Mouse (Mus musculus) liver, embryonic 13.5 days (tissue): ENCODE measurements around the gene Rufy2. TPM values are rescaled to one million over a fixed set of nuclear protein-coding genes. Genes with fewer than 3 reads are reported as not detected.

Experiments used
- ATAC-seq: fragments of 200-750 bp; cut with Nextera tagmentation; 2 replicates; pipeline ENCODE4 v1.8.0; 2017; ENCODE audit warnings: low read depth, mild to moderate bottlenecking, moderate number of reproducible peaks, moderate library complexity
- DNase-seq: peaks from one replicate; pipeline ENCODE4 v3.0.0; 2022
- H3K27ac ChIP-seq: fragments of 300-500 bp; sonication (generic); 2 replicates; pipeline ENCODE4 v1.5.1; 2015; ENCODE audit warnings: moderate library complexity, mild to moderate bottlenecking, inconsistent platforms
- H3K27me3 ChIP-seq: fragments of 300-500 bp; sonication (generic); 2 replicates; pipeline ENCODE4 v1.6.1; 2015; ENCODE audit warnings: mild to moderate bottlenecking, inconsistent platforms
- H3K36me3 ChIP-seq: fragments of 300-500 bp; sonication (generic); 2 replicates; pipeline ENCODE4 v1.6.1; 2015; ENCODE audit warnings: mild to moderate bottlenecking, inconsistent platforms
- H3K4me1 ChIP-seq: fragments of 300-500 bp; sonication (generic); replicated peaks from 2 replicates; pipeline ENCODE4 v1.6.1; 2015; ENCODE audit warnings: inconsistent platforms
- H3K4me2 ChIP-seq: fragments of 300-500 bp; sonication (generic); 2 replicates; pipeline ENCODE4 v1.6.1; 2015; ENCODE audit warnings: inconsistent platforms, mild to moderate bottlenecking, moderate library complexity
- H3K4me3 ChIP-seq: fragments of 300-500 bp; sonication (generic); replicated peaks from 2 replicates; pipeline ENCODE4 v1.5.1; 2015; ENCODE audit warnings: mild to moderate bottlenecking, inconsistent platforms
- H3K9ac ChIP-seq: fragments of 300-500 bp; sonication (generic); 2 replicates; pipeline ENCODE4 v1.6.1; 2015; ENCODE audit warnings: mild to moderate bottlenecking, inconsistent platforms
- H3K9me3 ChIP-seq: fragments of 300-500 bp; sonication (generic); replicated peaks from 2 replicates; pipeline ENCODE4 v1.6.1; 2016; ENCODE audit warnings: inconsistent platforms
- WGBS: fragments of 180-500 bp; shearing (Covaris S2); methylation state at CpG from one replicate; pipeline ENCODE4 v1.1.7; 2015; ENCODE audit not compliant: insufficient replicate concordance; 5-methylcytosine and 5-hydroxymethylcytosine counted together
- polyA plus RNA-seq: library from polyadenylated mRNA; unstranded; fragments of >200 nt; fragmentation: Nextera tagmentation; extraction: Ambion mirVana; gene quantifications from 2 replicates; pipeline ENCODE4 v1.2.1, GENCODE M21; 2015

The Rufy2 gene
- 2.7 and 3.0 TPM in 2 replicates for polyA plus RNA-seq

DNA sequence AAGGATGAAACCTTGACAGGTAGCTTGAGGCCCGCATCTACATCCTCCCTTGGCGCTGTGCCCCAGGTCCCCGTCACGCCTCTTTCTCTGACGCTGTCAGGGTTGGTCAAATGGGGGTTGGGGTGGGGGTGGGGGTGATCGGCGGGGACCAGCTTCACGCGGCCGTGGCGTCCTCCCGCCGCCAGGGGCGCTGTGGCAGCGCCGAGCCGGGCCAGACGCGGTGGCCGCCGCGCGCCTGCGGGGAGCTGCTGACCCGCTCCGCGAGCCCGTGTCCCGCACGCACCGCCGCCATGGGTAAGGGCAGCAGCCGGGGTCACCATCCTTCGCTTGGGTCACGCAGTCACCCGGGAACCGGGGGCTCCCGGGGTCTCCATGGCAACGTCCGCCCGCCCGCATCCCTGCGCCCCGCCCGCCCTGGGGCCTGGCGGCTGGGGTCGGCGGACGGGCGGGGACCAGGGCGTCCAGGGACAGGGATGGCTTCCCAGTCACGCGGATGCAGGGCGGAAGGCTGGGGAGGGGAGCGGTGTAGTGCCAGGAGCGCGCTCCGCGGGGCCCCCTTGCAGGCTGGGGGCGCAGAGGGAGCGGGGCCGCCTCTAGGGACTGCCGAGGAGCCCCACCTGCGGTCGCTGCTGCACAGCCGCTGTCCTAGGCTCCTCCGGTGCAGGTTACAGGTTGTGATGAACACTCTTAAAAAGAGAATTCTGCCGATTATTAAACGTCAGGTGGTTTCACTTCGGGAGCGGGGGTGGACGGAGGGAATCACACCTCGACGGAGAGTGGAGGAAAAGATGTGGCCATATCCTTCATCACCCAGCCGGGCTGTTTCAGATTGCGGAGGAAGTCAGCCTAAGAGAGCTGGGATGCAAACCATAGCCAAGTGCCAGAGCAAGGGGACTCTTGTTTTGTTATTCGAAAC lies at the start of gene Rufy2:
Gene Rufy2, plus strand, starts transcription at position 185 of the 916 bp plus-strand sequence.
- peak; percentile 59 for DNase-seq
- under 1% methylated on average over 77 of the region's 77 CpGs for WGBS
- H3K4me2 ChIP-seq, result peak within 1 kb of the TSS; percentile 98
- H3K27me3 ChIP-seq, result no peaks in the 10 kb centered on the region
- peaks cover 9% of the 10 kb centered on the region for H3K36me3 ChIP-seq
- no peak within 1 kb of the TSS for H3K27ac ChIP-seq
- ATAC-seq, result peak; percentile 75
- no peaks in the 10 kb centered on the region for H3K9me3 ChIP-seq
- peak within 1 kb of the TSS; percentile 86 for H3K4me3 ChIP-seq
- peak within 1 kb of the TSS; percentile 84 for H3K9ac ChIP-seq
- peaks cover 17% of the 10 kb centered on the region for H3K4me1 ChIP-seq

DNA sequence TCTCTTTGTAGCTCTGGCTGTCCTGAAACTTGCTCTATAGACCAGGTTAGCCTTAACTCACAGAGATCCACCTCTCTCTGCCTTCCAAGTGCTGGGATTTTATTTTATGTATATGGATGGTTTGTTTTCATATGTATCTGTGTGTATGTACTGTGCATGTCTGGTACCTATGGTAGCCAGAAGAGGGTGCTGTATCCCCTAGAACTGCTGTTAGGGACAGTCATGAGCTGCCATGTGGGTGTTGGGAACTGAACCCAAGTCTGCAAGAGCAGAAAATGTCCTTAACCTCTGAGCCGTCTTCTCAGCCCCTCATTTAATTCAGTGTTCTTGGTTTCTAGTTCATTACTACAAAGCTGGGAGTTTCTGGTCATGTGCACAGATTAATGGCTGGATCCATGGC lies 47.6 kb upstream of the Rufy2 start:
- WGBS, result 81% methylated on average over 1 of the region's 1 CpGs
- Histone ChIP-seq H3K9ac (no peak overlapping the region), H3K4me1 (no peaks in the 10 kb centered on the region), H3K27me3 (no peaks in the 10 kb centered on the region), H3K27ac (no peak overlapping the region), H3K36me3 (peaks cover 50% of the 10 kb centered on the region), H3K4me2 (no peak overlapping the region), H3K9me3 (no peaks in the 10 kb centered on the region), H3K4me3 (no peak overlapping the region)
- ATAC-seq (no peak), DNase-seq (no peak)

DNA sequence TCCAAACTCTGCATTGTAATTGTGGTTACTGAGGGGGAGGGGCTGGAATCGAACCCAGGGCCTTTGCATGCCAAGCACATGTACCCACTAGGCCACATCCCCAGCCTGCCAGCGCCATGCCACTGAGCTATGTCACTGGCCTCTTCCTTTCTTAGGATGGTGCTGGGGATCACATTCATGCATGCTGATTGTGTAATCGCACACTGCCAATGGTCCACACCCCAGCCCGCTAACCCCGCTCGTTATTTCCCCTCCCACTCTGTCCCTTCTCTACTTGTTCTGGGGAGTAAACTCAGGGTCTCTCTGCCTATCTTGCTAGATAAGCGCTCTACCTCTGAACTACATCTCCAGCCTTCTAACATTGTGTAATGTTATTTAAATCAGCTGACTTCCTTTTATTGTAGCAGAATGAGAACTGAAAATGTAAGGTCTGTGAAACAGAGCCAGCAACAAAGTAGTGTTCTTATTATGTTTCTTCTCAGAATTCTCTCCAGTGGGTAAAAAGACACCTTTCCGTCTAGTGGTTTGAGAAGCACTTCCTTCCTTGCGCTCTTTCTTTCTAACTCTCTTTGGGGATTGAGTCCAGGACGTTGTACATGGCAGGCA lies 34.9 kb upstream of the Rufy2 start:
- 40% methylated on average over 10 of the region's 10 CpGs for WGBS
- ATAC-seq (peak; percentile 86), DNase-seq (peak; percentile 62)
- Histone ChIP-seq H3K27ac (peak overlapping the region; percentile 88), H3K9ac (peak overlapping the region; percentile 30), H3K4me3 (no peak overlapping the region), H3K27me3 (no peaks in the 10 kb centered on the region), H3K9me3 (no peaks in the 10 kb centered on the region), H3K4me2 (peak overlapping the region; percentile 46), H3K36me3 (peaks cover 38% of the 10 kb centered on the region), H3K4me1 (peaks cover 43% of the 10 kb centered on the region)

DNA sequence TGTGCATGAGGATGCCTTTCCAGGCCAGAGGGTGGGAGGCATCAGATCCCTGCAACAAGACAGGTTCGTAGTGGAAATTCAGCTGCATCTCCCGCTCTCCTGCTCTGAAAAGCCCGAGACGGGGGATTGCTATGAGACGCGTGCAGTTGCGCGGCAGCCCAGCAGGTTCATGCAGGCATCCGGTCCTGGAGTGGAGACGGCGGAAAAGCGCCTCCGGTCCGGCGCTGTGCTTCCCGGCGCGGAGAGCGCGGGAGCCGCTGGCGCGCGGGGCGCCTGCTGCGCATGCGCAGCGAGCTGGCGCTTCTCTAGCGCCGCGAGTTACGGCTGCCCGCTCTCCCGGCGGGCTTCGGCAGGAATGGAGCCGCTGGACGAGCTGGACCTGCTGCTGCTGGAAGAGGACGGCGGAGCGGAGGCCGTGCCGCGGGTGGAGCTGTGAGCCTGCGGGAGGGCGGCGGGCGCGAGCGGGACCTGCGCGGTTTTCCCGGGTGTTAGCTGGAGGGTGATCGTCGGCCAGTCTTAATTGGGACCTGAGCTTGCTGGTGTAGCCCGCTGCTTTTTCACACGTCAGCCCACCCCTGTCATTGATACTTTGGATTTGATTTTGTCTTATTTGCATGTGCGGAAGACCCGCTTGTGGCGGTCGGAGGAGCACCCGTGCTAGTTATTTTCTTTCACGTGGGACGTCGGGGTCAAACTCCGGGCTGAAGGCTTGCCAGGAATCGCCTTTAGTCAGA lies 33.1 kb upstream of the Rufy2 start, which contains the start of gene Dna2:
Gene Dna2, plus strand, starts transcription at position 289 of the 734 bp plus-strand sequence.
- Histone ChIP-seq H3K4me2 (peak within 1 kb of the TSS; percentile 88), H3K9ac (peak within 1 kb of the TSS; percentile 92), H3K4me3 (peak within 1 kb of the TSS; percentile 84), H3K36me3 (peaks cover 47% of the 10 kb centered on the region), H3K4me1 (peaks cover 43% of the 10 kb centered on the region), H3K9me3 (no peaks in the 10 kb centered on the region), H3K27ac (peak within 1 kb of the TSS; percentile 95), H3K27me3 (no peaks in the 10 kb centered on the region)
- DNase-seq (peak; percentile 77), ATAC-seq (peak; percentile 82)
- WGBS, result under 1% methylated on average over 68 of the region's 68 CpGs

DNA sequence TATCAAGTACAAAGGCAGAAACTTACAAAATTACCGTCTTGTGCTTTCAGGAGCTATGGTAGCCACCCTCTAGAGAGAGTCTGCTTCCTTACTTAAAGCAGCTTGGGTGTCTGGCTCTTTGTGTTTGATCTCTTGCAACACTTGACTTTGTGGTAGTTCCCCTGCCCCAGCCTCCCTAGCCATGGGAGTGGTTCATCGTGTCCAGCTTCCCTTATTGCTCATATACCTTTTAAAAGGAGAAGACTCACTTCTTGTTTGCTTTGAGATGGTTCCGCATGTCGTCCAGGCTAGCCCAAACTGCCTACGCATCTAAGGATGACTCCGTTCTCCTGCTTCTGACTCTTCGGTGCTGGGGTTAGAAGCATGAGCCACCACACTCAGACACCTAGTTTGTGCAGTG lies 31.5 kb upstream of the Rufy2 start:
- WGBS, result 79% methylated on average over 7 of the region's 7 CpGs
- H3K36me3 ChIP-seq, result peaks cover 45% of the 10 kb centered on the region
- H3K4me3 ChIP-seq, result peak overlapping the region; percentile 84
- H3K9ac ChIP-seq, result peak overlapping the region; percentile 92; the same call in 1 of the 2 replicates
- no peaks in the 10 kb centered on the region for H3K9me3 ChIP-seq
- H3K4me2 ChIP-seq, result peak overlapping the region; percentile 88
- peaks cover 45% of the 10 kb centered on the region for H3K4me1 ChIP-seq
- ATAC-seq, result no peak
- no peaks in the 10 kb centered on the region for H3K27me3 ChIP-seq
- no peak for DNase-seq
- peak overlapping the region; percentile 95; the same call in 1 of the 2 replicates for H3K27ac ChIP-seq

DNA sequence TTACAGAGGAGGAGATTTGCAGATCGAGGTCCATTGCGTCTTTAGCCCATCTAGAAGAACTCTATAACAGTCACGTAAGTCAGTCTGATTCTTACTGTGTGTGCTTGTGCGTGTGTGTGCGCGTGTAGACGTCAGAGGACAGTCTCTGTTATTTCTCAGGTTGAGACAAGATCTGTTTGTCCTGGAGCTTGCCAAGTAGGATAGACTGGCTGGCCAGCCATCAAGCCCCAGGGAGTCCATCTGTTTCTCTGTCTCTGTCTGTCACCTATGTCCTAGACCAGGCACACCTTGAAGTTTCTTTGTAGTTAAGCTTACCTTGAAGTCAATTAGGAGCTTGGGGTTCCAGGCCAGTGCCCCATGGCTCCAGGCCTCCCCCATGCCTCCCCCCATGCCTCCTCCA lies 16.1 kb upstream of the Rufy2 start:
- WGBS, result 86% methylated on average over 7 of the region's 7 CpGs
- Histone ChIP-seq H3K4me1 (no peaks in the 10 kb centered on the region), H3K4me3 (no peak overlapping the region), H3K9ac (no peak overlapping the region), H3K27me3 (no peaks in the 10 kb centered on the region), H3K36me3 (peaks cover 95% of the 10 kb centered on the region), H3K9me3 (no peaks in the 10 kb centered on the region), H3K27ac (no peak overlapping the region), H3K4me2 (no peak overlapping the region)
- DNase-seq (no peak), ATAC-seq (no peak)

DNA sequence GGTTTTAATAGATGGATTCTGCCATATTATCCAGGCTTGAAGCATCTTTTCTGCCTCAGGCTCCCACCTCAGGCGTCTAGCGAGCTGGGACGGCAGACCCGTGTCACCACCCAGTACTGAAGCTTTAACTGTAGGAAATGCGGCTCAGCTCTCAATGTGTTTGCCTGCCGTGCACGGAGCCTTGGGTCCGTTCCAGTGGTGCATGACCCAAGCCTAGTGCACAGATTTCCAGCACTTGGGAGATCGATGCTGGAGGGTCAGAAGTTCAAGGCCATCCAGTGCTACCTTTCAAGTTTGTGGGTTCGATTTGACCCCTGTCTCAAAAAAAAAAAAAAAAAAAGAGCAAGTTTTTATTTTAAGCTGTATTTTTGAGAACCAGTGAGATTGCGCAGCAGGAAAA lies 14.2 kb upstream of the Rufy2 start:
- Histone ChIP-seq H3K27ac (no peak overlapping the region), H3K27me3 (no peaks in the 10 kb centered on the region), H3K9me3 (no peaks in the 10 kb centered on the region), H3K9ac (no peak overlapping the region), H3K4me2 (no peak overlapping the region), H3K4me3 (no peak overlapping the region), H3K36me3 (peaks cover 96% of the 10 kb centered on the region), H3K4me1 (no peaks in the 10 kb centered on the region)
- DNase-seq (no peak), ATAC-seq (no peak)
- WGBS, result 83% methylated on average over 11 of the region's 11 CpGs

DNA sequence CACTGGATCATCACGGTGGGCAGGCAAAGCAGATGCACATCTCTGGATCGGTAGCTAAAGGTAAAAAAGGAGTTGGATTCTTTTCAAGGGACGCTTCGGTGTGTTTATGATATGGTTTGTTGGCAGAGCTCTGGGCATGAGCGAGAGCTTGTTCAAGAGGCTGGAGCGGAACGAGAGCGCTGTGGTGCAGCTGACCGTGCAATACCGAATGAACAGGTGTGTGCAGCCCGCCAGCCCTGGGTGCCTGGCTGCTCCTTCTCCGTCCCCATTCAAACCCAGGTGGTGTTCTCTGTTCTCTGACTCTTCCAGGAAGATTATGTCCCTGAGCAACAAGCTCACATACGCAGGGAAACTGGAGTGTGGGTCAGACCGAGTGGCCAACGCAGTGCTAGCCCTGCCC lies 13.7 kb upstream of the Rufy2 start:
- H3K27ac ChIP-seq, result no peak overlapping the region
- DNase-seq, result no peak
- no peaks in the 10 kb centered on the region for H3K9me3 ChIP-seq
- no peak for ATAC-seq
- 93% methylated on average over 15 of the region's 15 CpGs for WGBS
- no peak overlapping the region for H3K9ac ChIP-seq
- H3K4me3 ChIP-seq, result no peak overlapping the region
- peaks cover 95% of the 10 kb centered on the region for H3K36me3 ChIP-seq
- peaks cover 3% of the 10 kb centered on the region; the same call in 1 of the 2 replicates for H3K4me1 ChIP-seq
- no peaks in the 10 kb centered on the region for H3K27me3 ChIP-seq
- no peak overlapping the region for H3K4me2 ChIP-seq

DNA sequence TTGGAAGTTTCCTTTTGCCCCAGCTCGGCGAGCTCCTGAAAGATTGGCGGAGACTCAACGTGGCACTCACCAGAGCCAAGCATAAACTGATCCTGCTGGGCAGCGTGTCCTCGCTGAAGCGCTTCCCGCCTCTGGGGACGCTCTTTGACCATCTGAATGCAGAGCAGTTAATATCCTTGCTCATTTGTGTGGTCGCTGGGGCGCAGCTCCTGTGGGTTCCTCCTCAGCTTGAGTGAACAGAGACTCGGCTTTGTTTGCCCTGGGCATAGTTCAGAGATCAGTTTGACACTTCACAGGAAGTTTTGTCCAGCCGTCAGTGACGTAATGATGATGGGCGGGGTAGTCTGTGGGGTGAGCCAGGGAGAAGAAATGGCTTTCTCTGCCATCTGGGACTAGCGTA lies 8.2 kb upstream of the Rufy2 start:
- no peak overlapping the region for H3K4me2 ChIP-seq
- peaks cover 5% of the 10 kb centered on the region; the same call in 1 of the 2 replicates for H3K4me1 ChIP-seq
- H3K9ac ChIP-seq, result no peak overlapping the region
- no peak overlapping the region for H3K4me3 ChIP-seq
- ATAC-seq, result peak; percentile 21; the same call in 1 of the 2 replicates
- WGBS, result 80% methylated on average over 16 of the region's 16 CpGs
- peaks cover 86% of the 10 kb centered on the region for H3K36me3 ChIP-seq
- no peaks in the 10 kb centered on the region for H3K9me3 ChIP-seq
- H3K27me3 ChIP-seq, result no peaks in the 10 kb centered on the region
- H3K27ac ChIP-seq, result no peak overlapping the region
- DNase-seq, result no peak

DNA sequence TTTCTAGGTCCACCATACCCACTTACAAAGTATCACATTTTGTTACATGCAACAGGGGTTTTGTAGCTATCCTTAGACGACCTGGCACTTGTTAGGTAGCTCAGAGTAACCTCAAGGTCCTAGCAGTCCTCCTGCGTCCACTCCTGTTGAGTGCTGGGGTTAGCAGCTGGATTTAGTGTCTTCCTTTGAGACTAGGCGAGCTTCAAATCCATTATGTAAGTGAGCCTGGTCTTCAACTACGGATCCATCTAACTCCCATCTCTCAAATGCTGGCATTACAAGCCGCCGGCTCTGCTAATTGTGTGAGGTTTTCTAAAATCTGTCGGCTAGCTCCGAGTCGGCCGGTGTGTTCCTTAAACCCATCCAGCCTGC lies 370 bp upstream of the Rufy2 start:
- H3K4me2 ChIP-seq, result peak overlapping the region; percentile 98
- H3K9me3 ChIP-seq, result no peaks in the 10 kb centered on the region
- 17% methylated on average over 10 of the region's 10 CpGs for whole genome bisulfite sequencing
- peaks cover 15% of the 10 kb centered on the region for H3K36me3 ChIP-seq
- H3K4me3 ChIP-seq, result peak overlapping the region; percentile 86
- H3K27ac ChIP-seq, result no peak overlapping the region
- peaks cover 17% of the 10 kb centered on the region for H3K4me1 ChIP-seq
- H3K27me3 ChIP-seq, result no peaks in the 10 kb centered on the region
- ATAC-seq, result no peak
- H3K9ac ChIP-seq, result peak overlapping the region; percentile 84; the same call in 1 of the 2 replicates
- DNase-seq, result no peak

DNA sequence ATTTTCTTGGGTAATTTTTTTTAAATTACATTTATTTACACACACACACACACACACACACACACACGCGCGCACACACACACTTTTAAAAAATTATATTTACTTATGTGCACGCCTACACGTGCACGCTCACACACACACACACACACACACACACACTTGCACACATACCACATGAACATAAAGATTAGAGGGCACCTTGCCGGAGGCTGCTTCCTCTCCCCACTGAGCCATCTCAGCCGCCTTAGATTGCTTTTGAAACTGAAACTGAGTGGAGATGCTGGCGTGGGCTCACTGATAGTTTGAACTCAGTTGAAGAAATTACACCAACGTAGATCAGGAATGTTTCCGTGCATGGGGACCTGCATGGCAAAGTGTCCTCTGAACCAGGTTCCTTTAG lies 4.0 kb downstream of the Rufy2 start:
- Histone ChIP-seq H3K36me3 (no peaks in the 10 kb centered on the region), H3K9ac (no peak overlapping the region), H3K27ac (no peak overlapping the region), H3K4me1 (peaks cover 15% of the 10 kb centered on the region), H3K4me2 (no peak overlapping the region), H3K27me3 (no peaks in the 10 kb centered on the region), H3K9me3 (no peaks in the 10 kb centered on the region), H3K4me3 (no peak overlapping the region)
- DNase-seq, result no peak
- ATAC-seq, result no peak
- WGBS, result 78% methylated on average over 11 of the region's 11 CpGs
